Mouse (Mus musculus) thymus, adult 2 months (tissue): ENCODE results near the gene Jarid2.

Experiments
- CTCF ChIP-seq: fragments of 200-500 bp; IDR thresholded peaks from 2 replicates; pipeline ENCODE4 v1.5.1; 2012; ENCODE audit warnings: mild to moderate bottlenecking, control low read depth, low read length, moderate library complexity, borderline replicate concordance; ENCODE audit not compliant: control insufficient read depth, poor library complexity, insufficient read depth; ENCODE audit errors: extremely low read depth
- POLR2A ChIP-seq: fragments of 200-500 bp; IDR thresholded peaks from 2 replicates; pipeline ENCODE4 v1.6.1; 2012; ENCODE audit warnings: mild to moderate bottlenecking, low read length, control low read depth, moderate library complexity; ENCODE audit not compliant: control insufficient read depth, poor library complexity, insufficient read depth; ENCODE audit errors: extremely low read depth

GRCm38 (mm10) chr13:44948320-44949250 is 219.3 kb downstream of the Jarid2 start:
- TF ChIP-seq POLR2A = no peak
- TF ChIP-seq CTCF = no peak
